Mouse (Mus musculus) cerebellum, adult 9-11 months (tissue): ENCODE results near the gene Pold4.
"Not testable (repeated sequence)": the region's sequence is repeated elsewhere in the genome, so short reads cannot be mapped to it uniquely, and the experiment has no call there.

Experiments used
- DNase-seq: peaks from one replicate; pipeline ENCODE4 v3.0.0; 2022

The Pold4 gene

GRCm38 (mm10) chr19:4229451-4230076 lies 2.1 kb upstream of the Pold4 start:
- DNase-seq: peak; percentile 60

GRCm38 (mm10) chr19:4230415-4230814 lies 1.3 kb upstream of the Pold4 start:
- DNase-seq: no peak

- no peak for DNase-seq
Measured at GRCm38 (mm10) chr19:4232186-4232572, 480 bp downstream of the Pold4 start.

- DNase-seq: no peak
Measured at GRCm38 (mm10) chr19:4232651-4233050, 952 bp downstream of the Pold4 start.

- DNase-seq: no peak
Measured at GRCm38 (mm10) chr19:4234548-4234947, 2.8 kb downstream of the Pold4 start.

GRCm38 (mm10) chr19:4240247-4240668 lies 8.6 kb downstream of the Pold4 start:
- no peak for DNase-seq

- no peak for DNase-seq
Measured at GRCm38 (mm10) chr19:4242416-4242815, 10.7 kb downstream of the Pold4 start.

- DNase-seq: no peak
Measured at GRCm38 (mm10) chr19:4244775-4245174, 13.1 kb downstream of the Pold4 start.

- no peak for DNase-seq
Measured at GRCm38 (mm10) chr19:4247010-4247409, 15.3 kb downstream of the Pold4 start.

GRCm38 (mm10) chr19:4248683-4249082 lies 17.0 kb downstream of the Pold4 start:
- not testable (repeated sequence) for DNase-seq

- no peak for DNase-seq
Measured at GRCm38 (mm10) chr19:4254230-4254629, 22.5 kb downstream of the Pold4 start.

- no peak for DNase-seq
Measured at GRCm38 (mm10) chr19:4255583-4256162, 24.0 kb downstream of the Pold4 start.

GRCm38 (mm10) chr19:4257216-4257896 lies 25.7 kb downstream of the Pold4 start:
- peak; percentile 92 for DNase-seq

GRCm38 (mm10) chr19:4257897-4258252 lies 26.2 kb downstream of the Pold4 start:
- DNase-seq: no peak

GRCm38 (mm10) chr19:4261038-4261698 lies 29.5 kb downstream of the Pold4 start:
- DNase-seq: peak; percentile 17

GRCm38 (mm10) chr19:4262756-4263155 lies 31.1 kb downstream of the Pold4 start:
- no peak for DNase-seq

GRCm38 (mm10) chr19:4263702-4264101 lies 32.0 kb downstream of the Pold4 start:
- peak; percentile 39 for DNase-seq

- no peak for DNase-seq
Measured at GRCm38 (mm10) chr19:4264171-4264780, 32.6 kb downstream of the Pold4 start.

- DNase-seq: peak; percentile 15
Measured at GRCm38 (mm10) chr19:4265956-4266355, 34.3 kb downstream of the Pold4 start.

- peak; percentile 88 for DNase-seq
Measured at GRCm38 (mm10) chr19:4268566-4269361, 37.1 kb downstream of the Pold4 start, which contains the start of gene Ssh3. TSS of gene Ssh3 (minus strand) at chr19:4269180.

- DNase-seq: peak; percentile 48
Measured at GRCm38 (mm10) chr19:4270187-4270586, 38.5 kb downstream of the Pold4 start.

- DNase-seq: peak; percentile 24
Measured at GRCm38 (mm10) chr19:4270972-4271371, 39.3 kb downstream of the Pold4 start.
